14 mouse cellular contexts compared by ENCODE assay signal in genomic region chr12:89707913-89708312, GRCm38 (mm10).
"Had no signal": no experiment of that assay in that cellular context is flagged by ENCODE, and none has a peak within 500 bp of the region (broad histone marks: within the 10 kb centered on the region; RNA-seq: fewer than 3 reads in every experiment).

No protein-coding gene starts in this region.

- H3K4me1 ChIP-seq: kidney, embryonic 15.5 days; liver, embryonic 13.5 days; stomach, embryonic 15.5 days had no signal

- H3K27me3 ChIP-seq: kidney, embryonic 15.5 days; liver, embryonic 13.5 days; stomach, embryonic 15.5 days had no signal

- H3K27ac ChIP-seq: kidney, embryonic 15.5 days; left cerebral cortex, adult 2 months; liver, embryonic 13.5 days; stomach, embryonic 15.5 days had no signal

- DNase-seq: kidney, postnatal 10 days; kidney, postnatal 36 days; layer of hippocampus, postnatal 36 days; liver, embryonic 13.5 days; lung, adult 2 months; lung, postnatal 14 days; lung, postnatal 4 days; midbrain, embryonic 14.5 days; right cerebral cortex, postnatal 25 days; spleen, adult 18-20 months; thymus, postnatal 25 days had no signal

- H3K4me3 ChIP-seq: kidney, embryonic 15.5 days; left cerebral cortex, adult 2 months; liver, embryonic 13.5 days; stomach, embryonic 15.5 days had no signal
